Mouse (Mus musculus) heart, postnatal 0 days (tissue): ENCODE measurements around the gene Mycbp2.

Source experiments
- CTCF ChIP-seq: IDR thresholded peaks from 2 replicates; pipeline ENCODE4 v1.5.1; 2016; ENCODE audit warnings: antibody characterized with exemption, control low read depth, low read depth
- EP300 ChIP-seq: IDR thresholded peaks from 2 replicates; pipeline ENCODE4 v1.6.1; 2016; ENCODE audit warnings: antibody characterized with exemption, low read depth

GRCm38 (mm10) chr14:103095826-103096225 lies 250.8 kb downstream of the Mycbp2 start:
- TF ChIP-seq CTCF (no peak), EP300 (no peak)
